Mouse (Mus musculus) midbrain, postnatal 0 days (tissue): ENCODE data around the gene Spata20. TPM values are rescaled to one million over a fixed set of nuclear protein-coding genes. Genes with fewer than 3 reads are reported as not detected.
A peak's percentile ranks its signal among the peaks of the same experiment; 100 is the strongest.

Experiments
- ATAC-seq: fragments of 200-750 bp; cut with Nextera tagmentation; 2 replicates; pipeline ENCODE4 v1.8.0; 2017; ENCODE audit warnings: moderate number of reproducible peaks, mild to moderate bottlenecking, moderate TSS enrichment, moderate library complexity; ENCODE audit not compliant: low FRiP score
- DNase-seq: peaks from one replicate; pipeline ENCODE4 v3.0.0-alpha.2; 2015; ENCODE audit warnings: low spot score
- H3K27ac ChIP-seq: fragments of 300-500 bp; sonication (generic); 2 replicates; pipeline ENCODE4 v1.5.1; 2014; ENCODE audit warnings: low read depth, mild to moderate bottlenecking, low read length, mixed read lengths
- H3K27me3 ChIP-seq: fragments of 300-500 bp; sonication (generic); 2 replicates; pipeline ENCODE4 v1.6.1; 2014; ENCODE audit warnings: low read length, control low read depth, mixed read lengths; ENCODE audit not compliant: insufficient read depth
- H3K36me3 ChIP-seq: fragments of 300-500 bp; sonication (generic); 2 replicates; pipeline ENCODE4 v1.6.1; 2014; ENCODE audit warnings: low read length, control low read depth, mixed read lengths; ENCODE audit not compliant: insufficient read depth
- H3K4me1 ChIP-seq: fragments of 300-500 bp; sonication (generic); 2 replicates; pipeline ENCODE4 v1.6.1; 2014; ENCODE audit warnings: mild to moderate bottlenecking, control low read depth, antibody characterized with exemption, low read length, mixed read lengths; ENCODE audit not compliant: insufficient read depth
- H3K4me2 ChIP-seq: fragments of 300-500 bp; sonication (generic); 2 replicates; pipeline ENCODE4 v1.6.1; 2014; ENCODE audit warnings: low read depth, mild to moderate bottlenecking, low read length, mixed read lengths; ENCODE audit not compliant: poor library complexity, severe bottlenecking
- H3K4me3 ChIP-seq: fragments of 300-500 bp; sonication (generic); 2 replicates; pipeline ENCODE4 v1.5.1; 2014; ENCODE audit warnings: low read depth, mild to moderate bottlenecking, low read length, moderate library complexity
- H3K9ac ChIP-seq: fragments of 300-500 bp; sonication (generic); replicated peaks from 2 replicates; pipeline ENCODE4 v1.6.1; 2014; ENCODE audit warnings: mild to moderate bottlenecking, low read length, moderate library complexity, mixed read lengths; ENCODE audit not compliant: poor library complexity, severe bottlenecking
- H3K9me3 ChIP-seq: fragments of 300-500 bp; sonication (generic); 2 replicates; pipeline ENCODE4 v1.6.1; 2016; ENCODE audit warnings: low read length, control low read depth
- CTCF ChIP-seq: IDR thresholded peaks from 2 replicates; pipeline ENCODE4 v1.5.1; 2016; ENCODE audit warnings: antibody characterized with exemption, mild to moderate bottlenecking
- WGBS: fragments of 180-500 bp; shearing (Covaris S2); extraction: QIAGEN DNeasy Blood & Tissue Kit; methylation state at CpG from one replicate; pipeline ENCODE4 v1.1.7; 2014; 5-methylcytosine and 5-hydroxymethylcytosine counted together
- polyA plus RNA-seq: library from polyadenylated mRNA; unstranded; fragments of >200 nt; fragmentation: Nextera tagmentation; extraction: Ambion mirVana; gene quantifications from 2 replicates; pipeline ENCODE4 v1.2.1, GENCODE M21; 2015
- total RNA-seq: library from RNA; depleted of rRNA; stranded (reverse); fragments of >200 nt; gene quantifications from 2 replicates; pipeline ENCODE4 v1.2.3, GENCODE M21; 2014

The Spata20 gene
- total and polyA plus RNA-seq, 2 experiments from 2014 or later, result 0.93 to 1.3 TPM

- DNase-seq (peak; percentile 12), ATAC-seq (no peak)
- Histone ChIP-seq H3K4me3 (peak overlapping the region; percentile 96), H3K9me3 (no peaks in the 10 kb centered on the region), H3K4me2 (peak overlapping the region; percentile 87), H3K4me1 (peaks cover 25% of the 10 kb centered on the region), H3K36me3 (no peaks in the 10 kb centered on the region), H3K9ac (peak overlapping the region; percentile 86), H3K27ac (peak overlapping the region; percentile 67), H3K27me3 (0 out of 2 replicates have a peak, but pooled peaks cover 5% of the 10 kb centered on the region)
- under 1% methylated on average over 44 of the region's 52 CpGs for WGBS
- TF ChIP-seq CTCF, result no peak
Observed at GRCm38 (mm10) chr11:94472916-94473706, 12.9 kb downstream of the Spata20 start.

DNA sequence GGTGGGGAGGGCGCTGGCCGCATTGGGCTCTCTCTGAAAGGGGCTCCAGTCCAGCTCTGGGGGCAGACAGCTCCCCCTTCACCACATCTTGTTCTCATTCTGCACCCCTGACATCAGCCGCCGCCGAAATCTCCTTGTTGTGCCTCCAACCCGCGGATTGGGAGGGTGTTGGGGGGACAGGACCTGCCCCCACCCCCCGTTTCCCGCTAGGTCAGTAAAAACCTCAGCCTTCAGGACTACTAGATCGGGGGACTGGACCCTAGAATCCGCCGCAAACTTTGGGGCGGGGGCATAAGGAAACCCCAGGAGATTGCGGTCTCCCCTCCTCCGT, 13.4 kb downstream of the Spata20 start:
- Histone ChIP-seq H3K4me1 (peaks cover 28% of the 10 kb centered on the region), H3K36me3 (no peaks in the 10 kb centered on the region), H3K4me3 (peak overlapping the region; percentile 96), H3K9ac (peak overlapping the region; percentile 86), H3K27me3 (0 out of 2 replicates have a peak, but pooled peaks cover 5% of the 10 kb centered on the region), H3K4me2 (peak overlapping the region; percentile 87), H3K27ac (peak overlapping the region; percentile 67), H3K9me3 (no peaks in the 10 kb centered on the region)
- ATAC-seq, result no peak
- no peak for TF ChIP-seq CTCF
- DNase-seq, result peak; percentile 27
- WGBS, result under 1% methylated on average over 15 of the region's 15 CpGs

- peak overlapping the region; percentile 87 for H3K4me2 ChIP-seq
- H3K9ac ChIP-seq, result peak overlapping the region; percentile 86
- H3K27me3 ChIP-seq, result 0 out of 2 replicates have a peak, but pooled peaks cover 5% of the 10 kb centered on the region
- WGBS, result 3% methylated on average over 17 of the region's 17 CpGs
- H3K4me3 ChIP-seq, result peak overlapping the region; percentile 96
- H3K36me3 ChIP-seq, result no peaks in the 10 kb centered on the region
- H3K9me3 ChIP-seq, result no peaks in the 10 kb centered on the region
- peaks cover 30% of the 10 kb centered on the region for H3K4me1 ChIP-seq
- TF ChIP-seq CTCF, result peak; percentile 49
- H3K27ac ChIP-seq, result peak overlapping the region; percentile 67
- peak; percentile 47 for DNase-seq
- ATAC-seq, result no peak
Observed at GRCm38 (mm10) chr11:94471740-94472584, 14.0 kb downstream of the Spata20 start.

- Histone ChIP-seq H3K27ac (no peak overlapping the region), H3K4me3 (peak overlapping the region; percentile 96), H3K27me3 (no peaks in the 10 kb centered on the region), H3K4me2 (peak overlapping the region; percentile 87), H3K4me1 (peaks cover 36% of the 10 kb centered on the region), H3K9ac (no peak overlapping the region), H3K36me3 (no peaks in the 10 kb centered on the region), H3K9me3 (no peaks in the 10 kb centered on the region)
- 21% methylated on average over 6 of the region's 7 CpGs for WGBS
- no peak for TF ChIP-seq CTCF
- DNase-seq (peak; percentile 29), ATAC-seq (no peak)
Observed at GRCm38 (mm10) chr11:94470391-94470790, 15.6 kb downstream of the Spata20 start.

- peaks cover 41% of the 10 kb centered on the region for H3K4me1 ChIP-seq
Observed at GRCm38 (mm10) chr11:94469136-94470064, 16.6 kb downstream of the Spata20 start.

More at GRCm38 (mm10) chr11:94469136-94470064, 16.6 kb downstream of the Spata20 start:
- Histone ChIP-seq H3K9me3 (no peaks in the 10 kb centered on the region), H3K4me3 (0 out of 2 replicates have a peak overlapping the region, but pooled peaks have one; percentile 5), H3K27me3 (no peaks in the 10 kb centered on the region), H3K4me2 (peak overlapping the region; percentile 87), H3K27ac (peak overlapping the region; percentile 80), H3K9ac (peak overlapping the region; percentile 40), H3K36me3 (no peaks in the 10 kb centered on the region)
- no peak for ATAC-seq
- WGBS, result 8% methylated on average over 8 of the region's 9 CpGs
- no peak for TF ChIP-seq CTCF
- peak; percentile 33 for DNase-seq
